Mouse (Mus musculus): ENCODE measurements around the gene Stk10. TPM values are rescaled to one million over a fixed set of nuclear protein-coding genes. Genes with fewer than 3 reads are reported as not detected.

Gene Stk10
- polyA plus RNA-seq, 1 experiment from 2014 or later, result 3.4 TPM

DNA sequence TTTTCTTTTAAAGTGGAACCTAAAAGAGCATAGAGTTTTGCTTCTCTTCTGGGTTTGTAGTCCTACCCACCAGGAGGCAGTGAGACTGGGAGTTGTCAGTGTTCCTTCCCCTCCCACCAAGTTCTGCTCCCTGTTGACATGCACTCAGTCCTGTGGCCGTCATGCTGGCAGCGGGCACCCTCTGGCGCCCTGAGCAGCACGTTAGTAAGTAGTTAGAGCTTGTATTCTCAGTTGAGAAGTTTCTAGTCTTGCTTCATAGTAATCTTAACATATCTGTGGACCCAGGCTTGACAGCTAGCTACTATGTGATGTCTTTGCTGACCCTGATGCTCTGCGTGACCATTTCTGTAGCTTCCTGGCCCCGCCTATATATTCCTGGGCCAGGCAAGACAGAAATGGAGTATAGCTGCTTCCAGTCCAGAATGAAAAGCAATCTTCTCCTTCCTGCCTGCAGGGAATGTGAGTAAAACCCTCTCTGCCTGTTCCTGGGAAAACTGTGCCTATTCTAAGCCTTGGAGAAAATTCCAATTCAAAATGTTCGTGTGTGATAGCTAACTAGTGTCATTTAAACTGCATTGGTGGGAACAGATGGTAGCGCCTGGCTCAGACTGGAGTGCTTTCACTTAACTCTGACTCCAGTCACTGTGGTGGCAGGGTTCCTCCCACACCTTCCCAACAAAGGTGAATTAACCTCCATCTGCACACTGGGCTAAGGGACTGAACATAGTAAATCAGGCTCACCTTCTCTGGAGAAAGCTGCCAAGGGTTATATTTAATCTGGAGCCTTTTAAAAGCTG, 16.0 kb upstream of the Stk10 start:
- WGBS, result 86% methylated on average over 8 of the region's 8 CpGs
- ATAC-seq (ENCODE audit: insufficient number of reproducible peaks, insufficient read depth, low FRiP score, low read depth), result no peak
- Histone ChIP-seq H3K27me3 (ENCODE audit: control insufficient read depth, insufficient read depth, low read length) (no peaks in the 10 kb centered on the region), H3K36me3 (ENCODE audit: control insufficient read depth, insufficient read depth, low read length) (peaks cover 11% of the 10 kb centered on the region; the same call in 1 of the 2 replicates), H3K4me2 (replicated peaks; ENCODE audit: low read depth, low read length) (no peak overlapping the region), H3K4me3 (ENCODE audit: low read depth, low read length) (no peak overlapping the region), H3K4me1 (ENCODE audit: control insufficient read depth, insufficient read depth, low read length) (no peaks in the 10 kb centered on the region), H3K9ac (replicated peaks; ENCODE audit: low read depth, low read length) (no peak overlapping the region), H3K27ac (ENCODE audit: low read length) (no peak overlapping the region), H3K9me3 (ENCODE audit: control insufficient read depth, low read depth, low read length) (no peaks in the 10 kb centered on the region)

DNA sequence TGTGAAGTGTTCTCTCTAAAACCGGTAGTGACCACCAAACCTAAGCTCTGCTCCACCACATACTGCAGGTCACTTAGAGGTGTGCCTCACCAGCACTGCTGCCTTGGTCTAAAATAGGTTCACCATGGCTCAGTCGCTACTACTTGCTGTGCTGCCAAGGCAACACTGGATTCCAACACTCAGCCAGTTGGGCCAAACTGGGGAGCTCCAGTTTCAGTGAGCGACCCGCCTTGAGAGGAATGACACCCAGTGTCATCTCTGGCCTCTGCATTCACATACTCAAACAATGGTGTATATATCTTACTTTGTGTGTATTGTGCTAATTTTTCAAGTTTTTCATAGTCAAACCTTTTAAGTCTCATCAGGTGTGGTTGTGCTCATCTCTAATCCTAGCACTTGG, 14.3 kb upstream of the Stk10 start:
- Histone ChIP-seq H3K9me3 (ENCODE audit: control insufficient read depth, low read depth, low read length) (no peaks in the 10 kb centered on the region), H3K4me3 (ENCODE audit: low read depth, low read length) (no peak overlapping the region), H3K27me3 (ENCODE audit: control insufficient read depth, insufficient read depth, low read length) (no peaks in the 10 kb centered on the region), H3K4me2 (replicated peaks; ENCODE audit: low read depth, low read length) (no peak overlapping the region), H3K36me3 (ENCODE audit: control insufficient read depth, insufficient read depth, low read length) (peaks cover 11% of the 10 kb centered on the region; the same call in 1 of the 2 replicates), H3K4me1 (ENCODE audit: control insufficient read depth, insufficient read depth, low read length) (no peaks in the 10 kb centered on the region), H3K27ac (ENCODE audit: low read length) (no peak overlapping the region), H3K9ac (replicated peaks; ENCODE audit: low read depth, low read length) (no peak overlapping the region)
- no peak for ATAC-seq (ENCODE audit: insufficient number of reproducible peaks, insufficient read depth, low FRiP score, low read depth)
- 91% methylated on average over 4 of the region's 4 CpGs for WGBS

DNA sequence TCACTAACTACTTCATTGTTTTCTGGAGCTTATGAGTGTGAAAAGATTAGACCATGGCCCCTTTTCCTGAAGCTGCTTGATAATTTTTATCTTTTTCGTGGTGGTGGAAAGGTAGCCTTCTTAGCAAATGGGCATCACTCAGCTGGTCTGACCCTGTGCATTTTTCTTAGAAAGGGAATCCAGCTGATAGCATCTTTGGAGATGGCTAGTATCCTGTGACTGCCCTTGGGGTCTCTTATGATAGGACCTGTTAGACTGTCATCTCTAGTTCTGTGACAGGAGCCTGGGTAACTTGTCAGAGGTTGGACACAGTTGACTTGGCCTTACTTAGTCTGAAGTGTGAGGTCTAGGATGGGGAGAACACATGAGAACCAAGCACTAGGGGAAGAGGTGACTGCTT, 13.8 kb upstream of the Stk10 start:
- H3K36me3 ChIP-seq (ENCODE audit: control insufficient read depth, insufficient read depth, low read length), result peaks cover 11% of the 10 kb centered on the region; the same call in 1 of the 2 replicates
- H3K27ac ChIP-seq (ENCODE audit: low read length), result no peak overlapping the region
- H3K4me3 ChIP-seq (ENCODE audit: low read depth, low read length), result no peak overlapping the region
- no peak overlapping the region for H3K4me2 ChIP-seq (replicated peaks; ENCODE audit: low read depth, low read length)
- no peaks in the 10 kb centered on the region for H3K9me3 ChIP-seq (ENCODE audit: control insufficient read depth, low read depth, low read length)
- WGBS, result 92% methylated on average over 1 of the region's 1 CpGs
- no peaks in the 10 kb centered on the region for H3K27me3 ChIP-seq (ENCODE audit: control insufficient read depth, insufficient read depth, low read length)
- ATAC-seq (ENCODE audit: insufficient number of reproducible peaks, insufficient read depth, low FRiP score, low read depth), result no peak
- H3K9ac ChIP-seq (replicated peaks; ENCODE audit: low read depth, low read length), result no peak overlapping the region
- H3K4me1 ChIP-seq (ENCODE audit: control insufficient read depth, insufficient read depth, low read length), result no peaks in the 10 kb centered on the region

DNA sequence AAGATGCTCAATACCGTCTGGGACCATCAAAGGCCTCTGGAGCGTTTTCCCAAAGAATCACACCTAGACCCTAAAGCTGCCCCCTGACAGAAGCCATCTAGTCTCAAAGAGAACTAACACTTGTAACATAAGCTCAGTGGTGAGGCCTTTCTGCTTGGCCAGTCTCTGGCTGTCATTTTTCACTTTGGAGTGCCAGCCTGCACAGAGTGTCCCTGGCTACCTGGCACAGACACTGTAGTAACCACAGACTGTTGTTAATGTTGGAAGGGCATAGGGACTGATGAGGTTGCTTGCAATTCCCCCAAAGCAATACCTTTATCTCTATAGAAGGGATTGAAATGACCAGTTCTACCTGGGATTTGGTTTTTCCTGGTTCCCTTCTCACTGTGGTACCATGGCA, 11.9 kb upstream of the Stk10 start:
- Histone ChIP-seq H3K27me3 (ENCODE audit: control insufficient read depth, insufficient read depth, low read length) (no peaks in the 10 kb centered on the region), H3K36me3 (ENCODE audit: control insufficient read depth, insufficient read depth, low read length) (peaks cover 8% of the 10 kb centered on the region; the same call in 1 of the 2 replicates), H3K9ac (replicated peaks; ENCODE audit: low read depth, low read length) (no peak overlapping the region), H3K9me3 (ENCODE audit: control insufficient read depth, low read depth, low read length) (no peaks in the 10 kb centered on the region), H3K4me1 (ENCODE audit: control insufficient read depth, insufficient read depth, low read length) (no peaks in the 10 kb centered on the region), H3K4me2 (replicated peaks; ENCODE audit: low read depth, low read length) (no peak overlapping the region), H3K4me3 (ENCODE audit: low read depth, low read length) (no peak overlapping the region), H3K27ac (ENCODE audit: low read length) (no peak overlapping the region)
- 77% methylated on average over 2 of the region's 2 CpGs for WGBS
- no peak for ATAC-seq (ENCODE audit: insufficient number of reproducible peaks, insufficient read depth, low FRiP score, low read depth)

DNA sequence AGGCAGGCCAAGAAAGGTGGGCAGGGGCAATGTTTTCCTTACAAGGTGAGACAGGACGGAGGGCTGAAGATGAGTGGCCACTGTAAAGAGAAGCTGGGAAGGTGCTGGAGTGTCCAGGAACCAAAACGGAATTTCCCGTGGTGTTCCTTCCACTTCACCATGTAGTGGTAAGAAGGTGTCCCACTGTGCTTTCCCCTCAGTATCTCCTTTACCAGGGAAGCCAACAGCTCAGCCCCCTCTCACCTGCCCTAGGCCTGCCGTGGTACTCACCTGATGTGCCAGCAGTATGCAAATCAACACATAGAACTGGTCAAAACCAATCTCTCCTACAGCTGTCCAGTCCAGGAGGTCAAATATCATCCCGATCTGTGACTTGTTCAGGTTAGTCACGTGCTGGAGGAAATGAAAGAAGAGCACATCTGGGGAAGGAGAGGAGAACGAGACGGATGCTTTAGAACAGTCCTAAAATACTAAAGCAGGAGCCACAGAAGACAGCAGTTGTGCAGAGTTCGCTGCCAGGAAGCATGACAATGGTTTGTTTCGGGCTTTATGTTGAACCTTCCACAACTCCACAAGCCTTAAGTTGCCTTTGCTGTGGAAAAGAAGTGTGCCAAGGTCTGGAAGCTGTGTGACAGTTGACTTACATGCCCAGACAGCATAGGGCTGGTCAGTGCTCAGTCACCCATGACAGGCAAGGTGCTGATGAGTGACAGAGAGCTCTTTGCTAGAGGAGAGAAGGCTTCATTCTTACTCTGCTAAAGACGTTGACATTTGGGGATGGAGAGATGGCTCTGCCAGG, 8.8 kb upstream of the Stk10 start:
- no peaks in the 10 kb centered on the region; the same call in 1 of the 2 replicates for H3K36me3 ChIP-seq (ENCODE audit: control insufficient read depth, insufficient read depth, low read length)
- WGBS, result 84% methylated on average over 11 of the region's 11 CpGs
- no peak overlapping the region for H3K27ac ChIP-seq (ENCODE audit: low read length)
- H3K4me2 ChIP-seq (replicated peaks; ENCODE audit: low read depth, low read length), result no peak overlapping the region
- no peak overlapping the region for H3K4me3 ChIP-seq (ENCODE audit: low read depth, low read length)
- H3K9me3 ChIP-seq (ENCODE audit: control insufficient read depth, low read depth, low read length), result no peaks in the 10 kb centered on the region
- no peaks in the 10 kb centered on the region for H3K27me3 ChIP-seq (ENCODE audit: control insufficient read depth, insufficient read depth, low read length)
- H3K9ac ChIP-seq (replicated peaks; ENCODE audit: low read depth, low read length), result no peak overlapping the region
- no peaks in the 10 kb centered on the region for H3K4me1 ChIP-seq (ENCODE audit: control insufficient read depth, insufficient read depth, low read length)
- ATAC-seq (ENCODE audit: insufficient number of reproducible peaks, insufficient read depth, low FRiP score, low read depth), result no peak

DNA sequence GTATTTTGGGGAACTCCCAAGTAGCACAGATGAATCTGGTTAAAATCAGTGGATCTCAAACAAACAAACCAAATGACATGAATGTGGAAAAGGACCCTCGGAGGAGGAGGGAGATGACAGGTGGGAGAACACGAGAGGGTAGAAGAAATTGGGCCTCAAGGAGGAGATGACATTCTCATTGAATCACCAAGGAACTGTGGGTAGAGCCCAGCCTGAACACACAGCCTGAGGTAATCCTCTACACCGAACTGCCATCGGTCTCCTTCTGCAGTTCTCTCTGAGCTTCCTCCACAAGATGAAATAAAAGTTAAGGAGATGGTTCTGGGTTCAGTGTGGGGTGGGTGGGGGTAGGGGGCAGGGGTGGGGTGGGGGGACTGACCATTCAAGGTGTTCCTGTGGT, 6.1 kb upstream of the Stk10 start:
- peaks cover 3% of the 10 kb centered on the region; the same call in 1 of the 2 replicates for H3K27me3 ChIP-seq (ENCODE audit: control insufficient read depth, insufficient read depth, low read length)
- WGBS, result 76% methylated on average over 4 of the region's 4 CpGs
- no peak for ATAC-seq (ENCODE audit: insufficient number of reproducible peaks, insufficient read depth, low FRiP score, low read depth)
- no peak overlapping the region for H3K4me2 ChIP-seq (replicated peaks; ENCODE audit: low read depth, low read length)
- no peaks in the 10 kb centered on the region for H3K9me3 ChIP-seq (ENCODE audit: control insufficient read depth, low read depth, low read length)
- H3K9ac ChIP-seq (replicated peaks; ENCODE audit: low read depth, low read length), result no peak overlapping the region
- no peak overlapping the region for H3K4me3 ChIP-seq (ENCODE audit: low read depth, low read length)
- H3K36me3 ChIP-seq (ENCODE audit: control insufficient read depth, insufficient read depth, low read length), result no peaks in the 10 kb centered on the region; the same call in 1 of the 2 replicates
- peaks cover 3% of the 10 kb centered on the region; the same call in 1 of the 2 replicates for H3K4me1 ChIP-seq (ENCODE audit: control insufficient read depth, insufficient read depth, low read length)
- no peak overlapping the region for H3K27ac ChIP-seq (ENCODE audit: low read length)

DNA sequence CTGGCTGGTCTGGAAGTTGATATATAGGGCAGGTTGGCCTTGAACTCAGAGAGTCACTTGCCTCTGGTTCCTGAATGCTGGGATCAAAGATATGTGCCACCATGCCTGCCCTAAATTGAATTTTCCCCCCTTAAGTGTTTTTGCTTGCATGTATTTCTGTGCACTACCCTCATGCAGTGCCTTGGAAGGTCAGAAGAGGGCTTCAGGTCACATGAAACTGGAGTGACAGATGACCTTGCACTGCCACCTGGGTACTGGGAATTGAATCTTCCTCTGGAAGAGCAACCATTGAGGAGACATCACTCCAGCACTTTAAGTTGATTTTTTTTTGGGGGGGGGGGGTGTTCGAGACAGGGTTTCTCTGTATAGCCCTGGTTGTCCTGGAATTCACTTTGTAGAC, 3.0 kb upstream of the Stk10 start:
- no peak for ATAC-seq (ENCODE audit: insufficient number of reproducible peaks, insufficient read depth, low FRiP score, low read depth)
- no peak overlapping the region for H3K4me3 ChIP-seq (ENCODE audit: low read depth, low read length)
- H3K36me3 ChIP-seq (ENCODE audit: control insufficient read depth, insufficient read depth, low read length), result no peaks in the 10 kb centered on the region
- H3K9me3 ChIP-seq (ENCODE audit: control insufficient read depth, low read depth, low read length), result no peaks in the 10 kb centered on the region
- H3K27me3 ChIP-seq (ENCODE audit: control insufficient read depth, insufficient read depth, low read length), result peaks cover 3% of the 10 kb centered on the region; the same call in 1 of the 2 replicates
- H3K9ac ChIP-seq (replicated peaks; ENCODE audit: low read depth, low read length), result no peak overlapping the region
- WGBS, result 83% methylated on average over 1 of the region's 1 CpGs
- H3K27ac ChIP-seq (ENCODE audit: low read length), result no peak overlapping the region
- H3K4me2 ChIP-seq (replicated peaks; ENCODE audit: low read depth, low read length), result no peak overlapping the region
- peaks cover 14% of the 10 kb centered on the region; the same call in 1 of the 2 replicates for H3K4me1 ChIP-seq (ENCODE audit: control insufficient read depth, insufficient read depth, low read length)

DNA sequence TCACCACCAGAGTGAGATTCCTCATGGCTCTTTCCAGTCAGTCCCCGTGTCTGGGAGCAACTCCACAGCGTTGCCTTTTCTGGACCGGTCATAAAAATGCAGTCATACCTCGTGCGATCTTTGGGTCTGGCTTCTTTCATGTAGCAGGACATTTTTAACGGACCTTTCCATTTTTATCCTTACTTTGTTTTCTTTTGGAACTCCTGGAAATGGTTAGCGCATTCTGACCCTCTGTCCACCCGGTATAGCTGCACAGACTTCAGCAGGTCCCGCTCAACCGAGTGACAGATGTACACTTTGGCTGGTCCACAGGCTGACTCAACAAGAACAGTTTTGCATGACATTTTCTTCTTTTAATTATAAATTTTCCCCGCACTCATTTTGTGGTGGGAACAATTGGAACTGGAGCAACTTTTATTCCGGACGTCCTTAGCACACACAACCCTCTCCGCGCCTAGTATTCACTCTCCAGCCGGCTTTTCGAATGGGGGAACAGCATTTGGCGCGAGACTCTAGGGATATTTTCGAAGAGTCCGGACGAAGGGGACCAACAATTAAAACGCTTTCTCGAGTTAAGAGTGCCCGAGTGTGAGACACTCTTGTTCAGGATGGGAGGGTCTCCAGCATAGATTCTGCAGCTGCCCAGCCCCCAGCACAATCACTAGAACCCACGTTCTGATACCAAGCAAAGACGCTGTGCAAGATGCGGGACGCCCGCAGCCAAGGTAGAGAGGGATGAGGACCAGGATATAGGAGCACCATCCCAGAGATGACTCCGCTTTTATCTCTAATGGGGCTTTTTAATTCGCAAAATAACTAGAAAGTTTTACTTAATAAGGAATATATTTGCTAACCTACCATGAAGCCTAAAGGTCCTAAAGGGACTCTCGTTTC, 987 bp upstream of the Stk10 start, which contains the start of gene Efcab9:
Efcab9 (minus strand) TSS at position 211 of the 894 bp plus-strand sequence.
- no peak for ATAC-seq (ENCODE audit: insufficient number of reproducible peaks, insufficient read depth, low FRiP score, low read depth)
- H3K27me3 ChIP-seq (ENCODE audit: control insufficient read depth, insufficient read depth, low read length), result peaks cover 3% of the 10 kb centered on the region; the same call in 1 of the 2 replicates

More for the DNA sequence above, 987 bp upstream of the Stk10 start, which contains the start of gene Efcab9:
- Histone ChIP-seq H3K9ac (replicated peaks; ENCODE audit: low read depth, low read length) (peak within 1 kb of the TSS; percentile 36; the same call in 1 of the 2 replicates), H3K4me2 (replicated peaks; ENCODE audit: low read depth, low read length) (peak within 1 kb of the TSS; percentile 100), H3K4me1 (ENCODE audit: control insufficient read depth, insufficient read depth, low read length) (peaks cover 14% of the 10 kb centered on the region; the same call in 1 of the 2 replicates), H3K9me3 (ENCODE audit: control insufficient read depth, low read depth, low read length) (no peaks in the 10 kb centered on the region), H3K4me3 (ENCODE audit: low read depth, low read length) (peak within 1 kb of the TSS; percentile 43), H3K27ac (ENCODE audit: low read length) (no peak within 1 kb of the TSS), H3K36me3 (ENCODE audit: control insufficient read depth, insufficient read depth, low read length) (no peaks in the 10 kb centered on the region)
- 3% methylated on average over 33 of the region's 33 CpGs for WGBS
